In the genomic region with DNA sequence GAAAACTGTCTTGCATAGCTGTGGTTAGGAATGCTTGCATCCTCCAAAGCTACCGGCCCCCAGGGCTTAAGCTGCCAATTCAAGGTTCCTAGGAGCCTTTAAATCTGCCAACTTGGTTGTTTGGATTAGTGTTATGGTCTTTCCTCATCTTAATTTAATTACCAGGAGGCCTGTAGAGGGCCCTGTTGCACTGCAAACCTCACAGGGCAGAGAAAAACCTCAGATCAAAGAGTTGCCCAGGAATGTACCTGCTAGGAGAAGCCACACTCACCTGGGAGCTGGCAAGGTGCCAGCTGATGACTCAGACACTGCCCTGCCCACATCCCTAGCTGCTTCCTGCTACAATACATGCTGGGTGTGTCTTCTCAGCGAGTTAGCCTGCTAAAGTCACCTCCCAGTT, we compare ENCODE assay signal across 9 mouse cellular contexts. TPM values are rescaled to one million over a fixed set of nuclear protein-coding genes. Genes with fewer than 3 reads are reported as not detected.
DNase-seq lines count a peak whose midpoint lies in the region; ATAC-seq and TF ChIP-seq lines count a peak whose summit lies in the region.
"Had no signal": no experiment of that assay in that cellular context is flagged by ENCODE, and none has a peak within 500 bp of the region (broad histone marks: within the 10 kb centered on the region; RNA-seq: fewer than 3 reads in every experiment).

No protein-coding gene starts in this region.

- H3K9ac ChIP-seq in ES-Bruce4 (ENCODE audit: low read depth, poor library complexity, severe bottlenecking): no peak overlapping the region
- H3K9ac ChIP-seq in embryonic facial prominence, embryonic 14.5 days (ENCODE audit: low read depth, low read length): no peak overlapping the region

- H3K4me2 ChIP-seq in embryonic facial prominence, embryonic 14.5 days (ENCODE audit: low read depth, low read length): no peak overlapping the region

- peaks cover 2% of the 10 kb centered on the region for H3K4me1 ChIP-seq in ES-Bruce4 (ENCODE audit: control insufficient read depth, insufficient read depth, low read length)
- no peaks in the 10 kb centered on the region for H3K4me1 ChIP-seq in embryonic facial prominence, embryonic 14.5 days (ENCODE audit: control insufficient read depth, insufficient read depth, low read length)

- H3K36me3 ChIP-seq in ES-Bruce4 (ENCODE audit: control insufficient read depth, insufficient read depth, low read length, poor library complexity, severe bottlenecking): no peaks in the 10 kb centered on the region
- no peaks in the 10 kb centered on the region for H3K36me3 ChIP-seq in embryonic facial prominence, embryonic 14.5 days (ENCODE audit: control insufficient read depth, insufficient read depth, low read length)

- intact Hi-C loops in heart, postnatal 25 days (cut with DNase I): no loop called here

- 12% methylated on average over 2 of the region's 2 CpGs for WGBS in embryonic facial prominence, embryonic 14.5 days
- 8% methylated on average over 2 of the region's 2 CpGs for WGBS in large intestine, adult 2 months

- peak; percentile 95 for ATAC-seq in embryonic facial prominence, embryonic 14.5 days (ENCODE audit: low read depth)

- DNase-seq in heart, adult 18-20 months: peak; percentile 11 to 14
- DNase-seq in heart, postnatal 25 days (ENCODE audit: low spot score): no peak
- DNase-seq in embryonic facial prominence, embryonic 14.5 days (ENCODE audit: low spot score): peak; percentile 92
- peak; percentile 99 for DNase-seq in large intestine, adult 2 months (ENCODE audit: low read depth, low spot score)
- peak; percentile 47 for DNase-seq in ovary, postnatal 36 days (ENCODE audit: low spot score)
- DNase-seq in yolk sac, embryonic 10.5 days (ENCODE audit: low spot score): no peak
- DNase-seq in frontal cortex, postnatal 36 days (ENCODE audit: low spot score in 2 of 2): no peak

- peak; percentile 20 for TF ChIP-seq CTCF in ES-Bruce4 (IDR thresholded peaks at IDR 0.05; ENCODE audit: low read depth, low read length)

- no peaks in the 10 kb centered on the region for H3K27me3 ChIP-seq in ES-Bruce4 (ENCODE audit: control insufficient read depth, insufficient read depth, low read length, poor library complexity, severe bottlenecking)
- no peaks in the 10 kb centered on the region for H3K27me3 ChIP-seq in embryonic facial prominence, embryonic 14.5 days (replicated peaks; ENCODE audit: control insufficient read depth, insufficient read depth, low read length)

- no peak for TF ChIP-seq POLR2A in ES-Bruce4 (IDR thresholded peaks at IDR 0.05; ENCODE audit: insufficient read depth, low read length)

- no peak overlapping the region for H3K27ac ChIP-seq in ES-Bruce4 (ENCODE audit: insufficient read depth, low read length)
- no peak overlapping the region for H3K27ac ChIP-seq in embryonic facial prominence, embryonic 14.5 days (replicated peaks; ENCODE audit: low read depth, low read length)

- H3K9me3 ChIP-seq in ES-Bruce4 (replicated peaks; ENCODE audit: control insufficient read depth, insufficient read depth, low read length, poor library complexity, severe bottlenecking): no peaks in the 10 kb centered on the region
- no peaks in the 10 kb centered on the region for H3K9me3 ChIP-seq in embryonic facial prominence, embryonic 14.5 days (ENCODE audit: control insufficient read depth, low read length)

- no peak for TF ChIP-seq EP300 in ES-Bruce4 (IDR thresholded peaks at IDR 0.05; ENCODE audit: insufficient read depth, low read depth, low read length)

- H3K4me3 ChIP-seq in ES-Bruce4 (ENCODE audit: low read depth, low read length): no peak overlapping the region
- no peak overlapping the region for H3K4me3 ChIP-seq in embryonic facial prominence, embryonic 14.5 days (ENCODE audit: low read depth, low read length)

RNA-seq across cellular contexts. Expression of a gene that starts 11.3 kb away (rescaled TPM):
- total RNA-seq in heart, adult 18-20 months (2021): under 1 TPM; 0.26 to 0.62 TPM
- total RNA-seq in heart, postnatal 25 days (2021): under 1 TPM; 0.36 to 0.44 TPM
- polyA plus RNA-seq in ES-Bruce4 (2011; ENCODE audit: insufficient read depth, insufficient read length, low read depth, missing spikeins): not detected in 2 replicates
- polyA plus RNA-seq in embryonic facial prominence, embryonic 14.5 days (2014; fragmentation: Nextera tagmentation; extraction: Ambion mirVana): 0.34 and 0.35 TPM in 2 replicates
- polyA plus RNA-seq in large intestine, adult 2 months (2012; rRNA removed): 0.05 and 0.14 TPM in 2 replicates
- total RNA-seq: left cerebral cortex, postnatal 14 days had no signal

RNA-seq across cellular contexts. Expression of a gene that starts 35.9 kb away (rescaled TPM):
- total RNA-seq in heart, adult 18-20 months (2021): not detected
- total RNA-seq in heart, postnatal 25 days (2021): under 1 TPM in 1 of 2 experiments, not detected in 1; 0.06 TPM
- 0.15 TPM in 1 of 2 replicates, not detected in the other for polyA plus RNA-seq in ES-Bruce4 (2011; ENCODE audit: insufficient read depth, insufficient read length, low read depth, missing spikeins)
- 0.06 and 0.07 TPM in 2 replicates for polyA plus RNA-seq in embryonic facial prominence, embryonic 14.5 days (2014; fragmentation: Nextera tagmentation; extraction: Ambion mirVana)
- 2.3 and 4.0 TPM in 2 replicates for polyA plus RNA-seq in large intestine, adult 2 months (2012; rRNA removed)
- total RNA-seq: left cerebral cortex, postnatal 14 days had no signal

Comparison
In these comparisons a context has a peak if more than half of its experiments do, and no peak if none do; other contexts are left out.
1. DNase-seq: peak in heart, adult 18-20 months (2 of 2), embryonic facial prominence, embryonic 14.5 days (single experiment), large intestine, adult 2 months (single experiment) and ovary, postnatal 36 days (single experiment); none in heart, postnatal 25 days (single experiment), yolk sac, embryonic 10.5 days (single experiment) and frontal cortex, postnatal 36 days (0 of 2).